ENCODE assay signal across 8 mouse cellular contexts in the genomic region with DNA sequence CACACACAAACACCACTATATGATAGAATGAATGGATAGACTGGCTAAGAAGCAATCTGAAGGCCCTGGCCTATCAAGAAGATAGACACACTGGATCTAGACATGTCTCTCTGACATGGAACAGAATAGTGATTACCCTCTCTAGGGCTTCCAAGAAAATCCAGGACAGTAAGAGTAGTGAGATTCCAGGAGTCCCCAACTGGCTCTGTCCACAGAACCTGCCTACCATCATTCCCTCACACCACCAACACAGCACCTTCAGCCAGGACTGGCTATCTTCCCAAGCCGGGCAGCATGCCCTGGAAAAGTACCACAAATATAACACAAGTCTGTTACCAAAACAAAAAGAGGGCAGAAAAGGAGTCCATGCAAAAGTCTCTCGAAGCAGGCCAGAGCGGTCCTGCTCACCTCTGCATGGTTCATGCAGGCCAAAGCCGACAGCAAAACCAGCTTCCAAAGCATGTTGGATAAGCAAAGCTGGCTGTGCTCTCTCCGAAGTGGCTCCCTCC. TPM values are rescaled to one million over a fixed set of nuclear protein-coding genes. Genes with fewer than 3 reads are reported as not detected.
A peak's percentile ranks its signal among the peaks of the same experiment; 100 is the strongest.
DNase-seq lines count a peak whose midpoint lies in the region; ATAC-seq and TF ChIP-seq lines count a peak whose summit lies in the region.

No protein-coding gene starts in this region.

- DNase-seq in lung, adult 18-20 months = peak; percentile 7 to 8
- DNase-seq in lung, postnatal 14 days = no peak
- DNase-seq in cerebellum, adult 2 months = peak; percentile 93 to 94
- peak; percentile 74 for DNase-seq in heart, postnatal 4 days
- peak; percentile 74 to 81 for DNase-seq in left cerebral cortex, postnatal 36 days (ENCODE audit: low spot score in 2 of 2)
- DNase-seq in embryo, embryonic 11 days = no peak
- DNase-seq in liver, embryonic 11.5 days (ENCODE audit: low spot score) = no peak
- DNase-seq in retina, embryonic 14.5 days (ENCODE audit: low spot score) = no peak

- no peak for TF ChIP-seq CTCF in cerebellum, adult 2 months (IDR thresholded peaks at IDR 0.05; ENCODE audit: borderline replicate concordance, insufficient read depth, low read depth, low read length)

- no peaks in the 10 kb centered on the region for H3K27me3 ChIP-seq in cerebellum, adult 2 months (ENCODE audit: control insufficient read depth, insufficient read depth, low read length)
- H3K27me3 ChIP-seq in liver, embryonic 11.5 days (replicated peaks; ENCODE audit: control insufficient read depth, insufficient read depth, low read length) = peaks cover 25% of the 10 kb centered on the region

- intact Hi-C loops in left cerebral cortex, postnatal 36 days (cut with DNase I) = no loop called here

- no peak overlapping the region for H3K4me3 ChIP-seq in cerebellum, adult 2 months (replicated peaks; ENCODE audit: insufficient read depth, low read depth, low read length)
- H3K4me3 ChIP-seq in liver, embryonic 11.5 days (ENCODE audit: low read depth, low read length) = no peak overlapping the region

- 18% methylated on average over 5 of the region's 5 CpGs for WGBS in cerebellum, adult 2 months
- WGBS in liver, embryonic 11.5 days = 70% methylated on average over 5 of the region's 5 CpGs

- ATAC-seq in liver, embryonic 11.5 days (replicated peaks; ENCODE audit: low FRiP score) = no peak

- no peak overlapping the region for H3K9ac ChIP-seq in liver, embryonic 11.5 days (ENCODE audit: low read depth, low read length)

- no peaks in the 10 kb centered on the region for H3K36me3 ChIP-seq in liver, embryonic 11.5 days (ENCODE audit: control insufficient read depth, insufficient read depth, low read length)

- no peaks in the 10 kb centered on the region for H3K9me3 ChIP-seq in liver, embryonic 11.5 days (ENCODE audit: control insufficient read depth, low read length)

- H3K4me1 ChIP-seq in cerebellum, adult 2 months (ENCODE audit: control insufficient read depth, insufficient read depth, low read length) = peaks cover 23% of the 10 kb centered on the region
- no peaks in the 10 kb centered on the region for H3K4me1 ChIP-seq in liver, embryonic 11.5 days (replicated peaks; ENCODE audit: control insufficient read depth, insufficient read depth, low read length)

- H3K27ac ChIP-seq in cerebellum, adult 2 months (ENCODE audit: insufficient read depth, low read length) = no peak overlapping the region
- H3K27ac ChIP-seq in liver, embryonic 11.5 days (ENCODE audit: low read depth, low read length) = no peak overlapping the region

- H3K4me2 ChIP-seq in liver, embryonic 11.5 days = no peak overlapping the region

- no peak for TF ChIP-seq POLR2A in cerebellum, adult 2 months (IDR thresholded peaks at IDR 0.05; ENCODE audit: borderline replicate concordance, insufficient read depth, low read length)

RNA-seq across cellular contexts. Expression of a gene that starts 59.8 kb away (rescaled TPM):
- polyA plus RNA-seq in cerebellum, adult 2 months (2012; rRNA removed) = 16.5 and 44.6 TPM in 2 replicates
- total RNA-seq in heart, postnatal 4 days (2021) = 10 to 100 TPM; 11.9 to 12.8 TPM
- 10 to 100 TPM; 19.3 to 19.4 TPM for total RNA-seq in left cerebral cortex, postnatal 36 days (2021)
- 19.4 and 20.5 TPM in 2 replicates for polyA plus RNA-seq in liver, embryonic 11.5 days (2014; fragmentation: Nextera tagmentation; extraction: Ambion mirVana)

Comparison
In these comparisons a context has a peak if more than half of its experiments do, and no peak if none do; other contexts are left out.
1. DNase-seq: peak in lung, adult 18-20 months (2 of 2), cerebellum, adult 2 months (2 of 2), heart, postnatal 4 days (single experiment) and left cerebral cortex, postnatal 36 days (2 of 2); none in lung, postnatal 14 days (single experiment), embryo, embryonic 11 days (single experiment), liver, embryonic 11.5 days (single experiment) and retina, embryonic 14.5 days (single experiment).